Mouse (Mus musculus) limb, embryonic 14.5 days (tissue): ENCODE results near the gene Cela3a. TPM values are rescaled to one million over a fixed set of nuclear protein-coding genes. Genes with fewer than 3 reads are reported as not detected.

Source experiments
- ATAC-seq: fragments of 200-750 bp; cut with Nextera tagmentation; 2 replicates; pipeline ENCODE4 v1.8.0; 2017; ENCODE audit warnings: low read depth, moderate number of reproducible peaks, moderate TSS enrichment; ENCODE audit not compliant: low FRiP score
- DNase-seq: peaks from one replicate; pipeline ENCODE4 v3.0.0-alpha.2; 2015; ENCODE audit warnings: low spot score
- H3K27ac ChIP-seq: fragments of 300-500 bp; sonication (generic); replicated peaks from 2 replicates; pipeline ENCODE4 v1.5.1; 2014; ENCODE audit warnings: low read depth, mild to moderate bottlenecking, low read length, moderate library complexity, mixed read lengths
- H3K27me3 ChIP-seq: fragments of 300-500 bp; sonication (generic); 2 replicates; pipeline ENCODE4 v1.6.1; 2014; ENCODE audit warnings: low read length, mixed read lengths; ENCODE audit not compliant: control insufficient read depth, insufficient read depth
- H3K36me3 ChIP-seq: fragments of 300-500 bp; sonication (generic); 2 replicates; pipeline ENCODE4 v1.6.1; 2014; ENCODE audit warnings: mild to moderate bottlenecking, low read length, moderate library complexity, mixed read lengths; ENCODE audit not compliant: control insufficient read depth, insufficient read depth
- H3K4me1 ChIP-seq: fragments of 300-500 bp; sonication (generic); 2 replicates; pipeline ENCODE4 v1.6.1; 2014; ENCODE audit warnings: antibody characterized with exemption, low read length, mixed read lengths; ENCODE audit not compliant: control insufficient read depth, insufficient read depth
- H3K4me2 ChIP-seq: fragments of 300-500 bp; sonication (generic); replicated peaks from 2 replicates; pipeline ENCODE4 v1.6.1; 2014; ENCODE audit warnings: low read depth, mild to moderate bottlenecking, low read length, moderate library complexity; ENCODE audit not compliant: severe bottlenecking
- H3K4me3 ChIP-seq: fragments of 300-500 bp; sonication (generic); replicated peaks from 2 replicates; pipeline ENCODE4 v1.5.1; 2014; ENCODE audit warnings: low read length
- H3K9ac ChIP-seq: fragments of 300-500 bp; sonication (generic); 2 replicates; pipeline ENCODE4 v1.6.1; 2014; ENCODE audit warnings: mild to moderate bottlenecking, low read depth, low read length, moderate library complexity; ENCODE audit not compliant: severe bottlenecking
- H3K9me3 ChIP-seq: fragments of 300-500 bp; sonication (generic); 2 replicates; pipeline ENCODE4 v1.6.1; 2016; ENCODE audit warnings: low read length; ENCODE audit not compliant: control insufficient read depth
- POLR2A ChIP-seq: fragments of 200-500 bp; IDR thresholded peaks from 2 replicates; pipeline ENCODE4 v1.8.0; 2012; ENCODE audit warnings: inconsistent platforms, mild to moderate bottlenecking, moderate library complexity, borderline replicate concordance; ENCODE audit not compliant: insufficient read depth, insufficient read length; ENCODE audit errors: extremely low read depth
- WGBS: fragments of 180-500 bp; shearing (Covaris S2); extraction: QIAGEN DNeasy Blood & Tissue Kit; methylation state at CpG from one replicate; pipeline ENCODE4 v1.1.7; 2014; 5-methylcytosine and 5-hydroxymethylcytosine counted together
- polyA plus RNA-seq, 2 experiments: library from polyadenylated mRNA; depleted of rRNA in 1 of 2; stranded (reverse) in 1 of 2; unstranded in 1 of 2; fragments of >200 nt; fragmentation: Nextera tagmentation in 1 of 2; extraction: Ambion mirVana in 1 of 2; gene quantifications; 2 replicates each; pipeline versions ENCODE4 v1.2.1 to v1.2.3; 2012 to 2014

The Cela3a gene
- polyA plus RNA-seq, 2 experiments: not detected

GRCm38 (mm10) chr4:137373711-137374110 lies 35.9 kb downstream of the Cela3a start:
- no peak overlapping the region for H3K4me2 ChIP-seq
- no peak for DNase-seq
- H3K4me3 ChIP-seq: no peak overlapping the region
- no peak for TF ChIP-seq POLR2A
- ATAC-seq: no peak
- no peaks in the 10 kb centered on the region for H3K27me3 ChIP-seq
- no peak overlapping the region for H3K9ac ChIP-seq
- WGBS: 55% methylated on average over 6 of the region's 6 CpGs
- 0 out of 2 replicates have a peak, but pooled peaks cover 8% of the 10 kb centered on the region for H3K4me1 ChIP-seq
- no peak overlapping the region for H3K27ac ChIP-seq
- H3K9me3 ChIP-seq: no peaks in the 10 kb centered on the region
- H3K36me3 ChIP-seq: no peaks in the 10 kb centered on the region

- Histone ChIP-seq H3K4me2 (no peak overlapping the region), H3K36me3 (no peaks in the 10 kb centered on the region), H3K4me1 (peaks cover 15% of the 10 kb centered on the region), H3K9ac (no peak overlapping the region), H3K4me3 (no peak overlapping the region), H3K9me3 (no peaks in the 10 kb centered on the region), H3K27me3 (no peaks in the 10 kb centered on the region), H3K27ac (no peak overlapping the region)
- 76% methylated on average over 16 of the region's 16 CpGs for WGBS
- no peak for TF ChIP-seq POLR2A
- no peak for ATAC-seq
- DNase-seq: no peak
Measured at GRCm38 (mm10) chr4:137371596-137372523, 37.7 kb downstream of the Cela3a start.

- H3K27ac ChIP-seq: no peak overlapping the region
- peak overlapping the region; percentile 35 for H3K4me3 ChIP-seq
- H3K36me3 ChIP-seq: no peaks in the 10 kb centered on the region
- peak overlapping the region; percentile 63 for H3K4me2 ChIP-seq
- 15% methylated on average over 27 of the region's 29 CpGs for WGBS
- DNase-seq (no peak), ATAC-seq (peak; percentile 62; the same call in 1 of the 2 replicates)
- H3K9ac ChIP-seq: peak overlapping the region; percentile 57
- peaks cover 11% of the 10 kb centered on the region for H3K4me1 ChIP-seq
- no peaks in the 10 kb centered on the region for H3K9me3 ChIP-seq
- no peaks in the 10 kb centered on the region for H3K27me3 ChIP-seq
- no peak for TF ChIP-seq POLR2A
Measured at GRCm38 (mm10) chr4:137369954-137370750, 39.4 kb downstream of the Cela3a start.

- H3K27ac ChIP-seq: no peak overlapping the region
- ATAC-seq (no peak), DNase-seq (no peak)
- H3K9ac ChIP-seq: no peak overlapping the region; the same call in 1 of the 2 replicates
- H3K4me3 ChIP-seq: no peak overlapping the region
- H3K9me3 ChIP-seq: no peaks in the 10 kb centered on the region
- 13% methylated on average over 1 of the region's 1 CpGs for WGBS
- peaks cover 11% of the 10 kb centered on the region for H3K4me1 ChIP-seq
- no peaks in the 10 kb centered on the region for H3K27me3 ChIP-seq
- H3K36me3 ChIP-seq: no peaks in the 10 kb centered on the region
- no peak for TF ChIP-seq POLR2A
- H3K4me2 ChIP-seq: no peak overlapping the region
Measured at GRCm38 (mm10) chr4:137368198-137368597, 41.4 kb downstream of the Cela3a start.
